In the genomic region with DNA sequence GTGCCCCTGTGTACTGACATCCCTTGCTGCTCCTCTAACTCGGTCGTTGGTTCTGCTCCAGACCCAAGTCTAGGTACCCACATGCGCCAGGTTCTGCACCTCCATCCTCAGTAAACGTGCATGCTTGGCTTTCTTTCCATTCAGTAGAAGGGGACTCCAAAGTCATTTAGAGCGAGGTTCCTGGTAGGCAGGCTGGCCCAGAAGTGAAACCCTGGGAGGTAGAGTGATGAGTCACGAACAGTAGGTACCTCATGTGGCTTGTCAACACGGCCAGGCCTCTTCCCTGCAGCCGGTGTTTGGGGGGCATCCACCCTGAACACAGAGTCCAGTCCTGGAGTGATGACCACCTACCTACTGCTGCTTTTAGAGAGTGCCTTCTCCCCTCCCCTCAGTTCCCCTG, we compare ENCODE assay signal across 15 mouse cellular contexts.
"Had no signal": no experiment of that assay in that cellular context is flagged by ENCODE, and none has a peak within 500 bp of the region (broad histone marks: within the 10 kb centered on the region; RNA-seq: fewer than 3 reads in every experiment).

No protein-coding gene starts in this region.

- H3K4me1 ChIP-seq: liver, embryonic 13.5 days had no signal

- H3K27ac ChIP-seq: left cerebral cortex, adult 2 months; liver, embryonic 13.5 days; macrophage had no signal

- DNase-seq: kidney, adult 18-20 months; kidney, adult 9 months; kidney, postnatal 14 days; kidney, postnatal 4 days; layer of hippocampus, adult 9-11 months; layer of hippocampus, postnatal 36 days; liver, embryonic 13.5 days; lung, adult 2 months; lung, postnatal 14 days; midbrain, embryonic 14.5 days; thymus, adult 2 months; thymus, postnatal 14 days; thymus, postnatal 4 days had no signal

- H3K4me3 ChIP-seq: left cerebral cortex, adult 2 months; liver, embryonic 13.5 days had no signal
